Mouse (Mus musculus): ENCODE measurements around the gene Atg16l2.

Atg16l2 gene

GRCm38 (mm10) chr7:101321218-101321827, 19.3 kb upstream of the Atg16l2 start:
- in situ Hi-C loops (cut with MboI; ENCODE audit: low sequenced_read_pairs), result no loop called here

DNA sequence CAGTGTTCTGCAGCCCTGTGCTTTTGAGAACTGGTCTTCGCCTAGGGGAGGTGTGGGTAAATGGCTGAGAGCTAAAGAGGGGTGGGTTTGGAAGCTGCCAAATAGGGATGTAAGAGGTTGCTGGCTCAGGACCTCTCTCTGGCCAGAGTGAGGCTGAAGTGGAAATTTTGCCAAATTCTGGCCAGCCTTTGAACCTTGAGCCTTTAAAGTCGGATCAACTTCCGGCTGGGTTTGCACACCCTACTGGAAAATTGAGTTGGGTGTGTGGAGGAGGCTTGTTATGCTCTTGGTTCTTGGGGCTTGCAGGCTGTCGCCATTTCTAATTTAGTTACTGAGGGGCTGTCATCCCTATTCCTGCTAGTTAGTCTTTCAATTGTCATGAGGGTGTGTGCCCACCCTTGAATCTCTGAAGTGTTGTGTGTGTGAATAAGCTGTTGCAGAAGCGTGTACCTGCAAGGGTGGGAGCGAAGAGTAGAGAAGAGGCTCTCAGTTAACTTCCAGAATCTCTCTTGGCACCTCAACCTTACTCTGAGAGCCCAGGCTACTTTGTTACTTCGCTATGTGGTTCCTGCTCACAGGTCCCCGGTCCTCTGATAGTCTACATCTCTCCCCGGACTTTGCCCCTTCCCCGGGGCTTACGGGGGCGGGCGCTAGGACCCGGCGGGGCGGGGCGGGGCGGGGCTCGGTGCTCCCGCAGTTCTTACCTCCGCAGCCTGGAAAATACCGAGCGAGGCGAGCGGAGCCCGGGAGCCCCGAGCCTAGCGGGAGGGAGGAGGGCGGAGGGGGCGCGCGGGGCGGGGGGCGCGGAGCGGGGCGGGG, 18.6 kb upstream of the Atg16l2 start:
- in situ Hi-C loops (cut with MboI; ENCODE audit: low sequenced_read_pairs), result no loop called here

DNA sequence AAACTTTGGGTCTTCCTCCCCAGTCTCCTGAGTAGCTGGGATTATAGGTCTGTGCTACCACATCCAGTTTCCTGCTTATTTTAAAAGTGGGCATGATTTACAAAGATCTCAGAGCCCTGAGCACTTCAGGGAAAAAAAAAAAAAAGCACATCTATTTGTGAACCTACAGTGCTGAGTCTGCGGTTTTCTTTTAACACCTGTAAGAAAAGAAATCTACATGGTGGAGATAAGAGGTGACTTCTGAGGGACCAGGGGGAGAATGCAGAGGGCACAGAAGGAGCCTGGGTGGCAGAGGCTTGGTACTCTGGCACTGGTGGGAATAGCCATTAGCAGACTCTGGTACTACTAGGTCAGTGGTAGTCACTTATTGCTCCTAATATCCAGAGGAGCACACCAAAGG, 17.7 kb upstream of the Atg16l2 start:
- in situ Hi-C loops (cut with MboI; ENCODE audit: low sequenced_read_pairs), result no loop called here

GRCm38 (mm10) chr7:101318848-101319247, 16.8 kb upstream of the Atg16l2 start:
- in situ Hi-C loops (cut with MboI; ENCODE audit: low sequenced_read_pairs), result no loop called here

DNA sequence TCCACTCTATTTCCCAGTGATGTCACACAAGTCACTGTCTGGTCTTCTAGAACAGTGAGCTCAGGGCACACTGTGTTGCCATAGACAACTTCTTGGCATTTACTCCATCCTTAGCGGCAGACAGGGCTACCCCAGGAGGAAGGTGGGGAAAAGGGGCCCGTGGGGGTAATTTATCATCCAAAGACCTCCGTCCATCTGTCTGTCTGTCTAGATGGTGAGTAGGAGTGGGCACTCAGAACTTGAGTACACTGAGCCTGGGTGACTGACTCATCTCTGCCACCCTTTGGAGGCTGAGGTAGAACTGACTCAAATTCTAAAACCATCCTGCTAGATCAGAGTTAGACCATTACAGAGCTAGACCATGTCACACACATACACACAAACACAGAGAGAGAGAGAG, 15.0 kb upstream of the Atg16l2 start, which contains the start of gene Stard10:
TSS of gene Stard10 (plus strand) at position 73 of the 400 bp plus-strand sequence.
- in situ Hi-C loops (cut with MboI; ENCODE audit: low sequenced_read_pairs), result no loop called here

GRCm38 (mm10) chr7:101316591-101317001, 14.5 kb upstream of the Atg16l2 start:
- in situ Hi-C loops (cut with MboI; ENCODE audit: low sequenced_read_pairs), result no loop called here

DNA sequence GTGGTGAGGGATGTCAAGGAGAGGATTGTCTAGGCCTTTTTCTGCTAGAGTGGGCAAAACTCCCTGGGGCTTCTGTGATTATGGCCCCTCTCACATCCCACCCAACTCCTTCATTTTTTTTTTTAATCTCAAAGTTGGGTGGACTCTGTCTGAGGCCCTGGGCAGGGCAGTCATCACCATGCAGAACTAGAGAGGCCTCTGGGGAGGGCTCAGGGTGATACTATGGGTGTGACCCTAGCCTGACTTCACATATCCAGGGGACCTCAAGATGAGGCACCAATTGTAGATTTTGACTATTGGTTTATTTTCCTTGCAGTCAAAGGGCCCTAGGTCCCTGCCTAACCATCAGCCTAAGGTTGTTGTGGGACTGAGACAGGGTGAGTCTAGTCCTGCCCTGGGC, 13.6 kb upstream of the Atg16l2 start:
- in situ Hi-C loops (cut with MboI; ENCODE audit: low sequenced_read_pairs), result no loop called here

GRCm38 (mm10) chr7:101314396-101314795, 12.3 kb upstream of the Atg16l2 start:
- in situ Hi-C loops (cut with MboI; ENCODE audit: low sequenced_read_pairs), result no loop called here

DNA sequence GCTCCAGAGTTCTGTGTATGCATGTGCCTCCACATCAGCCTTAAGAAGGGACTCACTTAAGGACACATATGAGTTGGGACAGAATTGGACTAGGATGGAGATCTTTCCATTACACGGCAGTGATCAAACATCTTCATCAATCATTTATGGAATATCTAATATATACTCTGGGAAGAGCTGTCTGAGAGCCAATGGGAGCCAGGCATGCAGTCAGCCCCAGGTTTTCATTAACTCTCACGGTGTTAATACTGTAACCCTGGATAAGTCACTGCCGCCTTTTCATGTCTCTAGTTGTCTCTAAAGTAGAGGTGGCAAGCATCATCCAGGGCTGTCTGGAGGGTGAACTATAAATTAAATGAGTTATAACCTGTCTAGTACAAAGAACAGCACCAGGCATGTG, 11.0 kb upstream of the Atg16l2 start:
- in situ Hi-C loops (cut with MboI; ENCODE audit: low sequenced_read_pairs), result no loop called here

DNA sequence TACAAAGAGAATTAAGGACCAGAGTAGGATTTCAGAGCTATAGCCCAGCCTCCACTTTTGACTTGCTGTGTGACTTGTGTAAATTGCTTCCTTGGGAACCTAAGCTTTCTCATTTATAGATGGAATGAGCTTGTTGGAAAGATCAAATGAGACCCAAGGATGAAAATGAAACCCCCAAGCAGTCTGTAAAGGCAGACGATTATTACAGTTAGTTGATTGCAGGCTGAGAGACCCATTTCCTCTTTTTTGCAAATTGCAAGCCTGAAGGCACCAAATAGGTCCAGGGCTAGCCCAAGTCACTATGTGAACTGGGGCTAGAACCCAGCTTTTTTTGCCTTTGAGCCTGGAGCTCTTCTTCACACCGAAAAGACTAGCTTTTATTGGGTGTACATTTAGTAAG, 9.0 kb upstream of the Atg16l2 start:
- in situ Hi-C loops (cut with MboI; ENCODE audit: low sequenced_read_pairs), result no loop called here

- in situ Hi-C loops (cut with MboI; ENCODE audit: low sequenced_read_pairs), result no loop called here
Measured at GRCm38 (mm10) chr7:101310327-101311028, 8.4 kb upstream of the Atg16l2 start.

DNA sequence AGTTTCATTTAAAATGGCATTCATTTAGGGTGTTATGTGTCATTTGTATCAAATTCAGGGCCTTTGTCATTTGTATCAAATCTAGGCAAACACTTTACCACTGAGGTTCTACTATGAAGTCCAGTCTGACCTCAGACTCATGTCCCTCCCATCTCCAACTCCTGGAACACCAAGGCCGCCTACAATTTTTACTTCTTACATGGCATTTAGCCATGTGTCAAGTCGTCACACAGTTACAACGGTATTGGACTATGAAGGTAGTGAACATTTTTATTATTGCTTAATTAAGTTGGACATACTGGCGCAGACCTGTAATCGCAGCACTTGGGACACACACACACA, 7.9 kb upstream of the Atg16l2 start:
- in situ Hi-C loops (cut with MboI; ENCODE audit: low sequenced_read_pairs), result loop anchor here (5.0 kb wide), 1 partner anchor 57 kb away; no protein-coding TSS in a partner anchor

DNA sequence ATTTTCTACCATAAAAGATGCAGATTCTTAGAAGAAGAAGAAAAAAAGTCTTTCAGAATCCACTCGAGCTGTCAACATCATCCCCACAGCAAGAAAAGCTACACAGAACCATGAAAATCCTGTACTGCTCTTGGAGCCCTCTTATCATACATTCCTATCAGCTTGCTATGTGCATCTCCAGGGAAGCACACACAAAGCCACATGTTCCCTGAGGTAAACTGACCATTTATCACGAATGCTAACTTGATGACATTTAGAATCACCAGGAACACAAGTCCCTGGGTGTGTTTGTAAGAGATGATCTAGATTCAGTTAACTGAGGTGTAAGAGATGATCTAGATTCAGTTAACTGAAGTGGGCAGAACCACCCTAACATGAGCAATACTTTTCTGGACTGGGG, 4.8 kb upstream of the Atg16l2 start:
- in situ Hi-C loops (cut with MboI; ENCODE audit: low sequenced_read_pairs), result loop anchor here (5.0 kb wide), 1 partner anchor 60 kb away; no protein-coding TSS in a partner anchor

GRCm38 (mm10) chr7:101302691-101303090, 640 bp upstream of the Atg16l2 start:
- in situ Hi-C loops (cut with MboI; ENCODE audit: low sequenced_read_pairs), result no loop called here

DNA sequence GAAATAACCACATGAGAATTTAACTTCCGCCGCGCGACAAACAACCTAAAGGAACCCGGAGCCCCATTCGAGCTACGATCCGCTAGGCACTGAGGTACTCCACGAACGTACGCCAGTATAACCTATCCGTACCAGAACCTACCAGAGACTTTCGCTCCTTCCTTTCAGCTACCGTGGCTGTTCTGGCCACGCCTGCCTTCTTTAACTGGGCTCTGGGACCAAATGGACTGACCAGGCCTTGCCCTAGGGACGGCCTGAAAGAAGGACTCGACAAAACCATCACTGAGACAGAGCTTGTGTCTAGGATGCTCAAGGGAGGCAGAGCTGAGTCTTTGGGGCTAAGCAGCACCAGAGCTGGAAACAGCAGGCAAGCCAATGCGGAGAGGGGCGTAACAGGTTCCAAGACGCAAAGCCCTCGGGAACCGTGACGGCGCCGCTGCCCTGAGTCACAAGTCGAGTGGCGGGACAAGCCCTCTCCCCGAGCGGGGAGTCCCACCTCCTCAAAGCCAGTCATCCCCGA, 630 bp downstream of the Atg16l2 start:
- in situ Hi-C loops (cut with MboI; ENCODE audit: low sequenced_read_pairs), result no loop called here

- in situ Hi-C loops (cut with MboI; ENCODE audit: low sequenced_read_pairs), result no loop called here
Measured at GRCm38 (mm10) chr7:101298375-101298774, 3.7 kb downstream of the Atg16l2 start.

- in situ Hi-C loops (cut with MboI; ENCODE audit: low sequenced_read_pairs), result no loop called here
Measured at GRCm38 (mm10) chr7:101297023-101297405, 5.0 kb downstream of the Atg16l2 start.

- in situ Hi-C loops (cut with MboI; ENCODE audit: low sequenced_read_pairs), result no loop called here
Measured at GRCm38 (mm10) chr7:101296252-101297022, 5.6 kb downstream of the Atg16l2 start.

GRCm38 (mm10) chr7:101295438-101295837, 6.6 kb downstream of the Atg16l2 start:
- in situ Hi-C loops (cut with MboI; ENCODE audit: low sequenced_read_pairs), result no loop called here

GRCm38 (mm10) chr7:101293611-101294010, 8.4 kb downstream of the Atg16l2 start:
- in situ Hi-C loops (cut with MboI; ENCODE audit: low sequenced_read_pairs), result no loop called here

GRCm38 (mm10) chr7:101293138-101293537, 8.9 kb downstream of the Atg16l2 start:
- in situ Hi-C loops (cut with MboI; ENCODE audit: low sequenced_read_pairs), result no loop called here

Data from CH12F3 (cell line).